17 mouse cellular contexts compared by ENCODE assay signal in genomic region chr9:95451931-95452330, GRCm38 (mm10). TPM values are rescaled to one million over a fixed set of nuclear protein-coding genes. Genes with fewer than 3 reads are reported as not detected.
DNase-seq lines count a peak whose midpoint lies in the region; ATAC-seq and TF ChIP-seq lines count a peak whose summit lies in the region.
"Had no signal": no experiment of that assay in that cellular context is flagged by ENCODE, and none has a peak within 500 bp of the region (broad histone marks: within the 10 kb centered on the region; RNA-seq: fewer than 3 reads in every experiment).

No protein-coding gene starts in this region.

- no peak for TF ChIP-seq CTCF in hindbrain, postnatal 0 days (IDR thresholded peaks at IDR 0.05; ENCODE audit: low read depth)
- no peak for TF ChIP-seq CTCF in thymus, adult 2 months (IDR thresholded peaks at IDR 0.05; ENCODE audit: borderline replicate concordance, control insufficient read depth, extremely low read depth, insufficient read depth, low read length, poor library complexity)

- 0 out of 2 replicates have a peak, but pooled peaks have one; percentile 19 for ATAC-seq in hindbrain, postnatal 0 days
- no peak; the same call in 1 of the 2 replicates for ATAC-seq in hindbrain, embryonic 16.5 days
- ATAC-seq: intestine, embryonic 16.5 days; lung, postnatal 0 days had no signal

- no peaks in the 10 kb centered on the region for H3K27me3 ChIP-seq in hindbrain, postnatal 0 days (ENCODE audit: insufficient read depth, low read length)
- no peaks in the 10 kb centered on the region for H3K27me3 ChIP-seq in hindbrain, embryonic 16.5 days (replicated peaks; ENCODE audit: control insufficient read depth, insufficient read depth, low read length)
- H3K27me3 ChIP-seq in thymus, adult 2 months (ENCODE audit: control insufficient read depth, insufficient read depth, low read length), result no peaks in the 10 kb centered on the region
- H3K27me3 ChIP-seq: hindbrain, embryonic 12.5 days; limb, embryonic 12.5 days had no signal

- no peak overlapping the region for H3K4me2 ChIP-seq in hindbrain, postnatal 0 days (ENCODE audit: low read depth, low read length)
- H3K4me2 ChIP-seq in hindbrain, embryonic 16.5 days (ENCODE audit: low read length), result no peak overlapping the region
- H3K4me2 ChIP-seq: hindbrain, embryonic 12.5 days; limb, embryonic 12.5 days had no signal

- H3K9me3 ChIP-seq in hindbrain, postnatal 0 days (ENCODE audit: low read length), result no peaks in the 10 kb centered on the region
- H3K9me3 ChIP-seq in hindbrain, embryonic 16.5 days (ENCODE audit: control insufficient read depth, low read length), result no peaks in the 10 kb centered on the region; the same call in 1 of the 2 replicates
- H3K9me3 ChIP-seq: hindbrain, embryonic 12.5 days; limb, embryonic 12.5 days had no signal

- WGBS in hindbrain, postnatal 0 days, result 23% methylated on average over 3 of the region's 3 CpGs
- 36% methylated on average over 3 of the region's 3 CpGs for WGBS in hindbrain, embryonic 16.5 days
- 36% methylated on average over 3 of the region's 3 CpGs for WGBS in thymus, adult 2 months

- H3K9ac ChIP-seq in hindbrain, postnatal 0 days (replicated peaks; ENCODE audit: low read length), result no peak overlapping the region
- H3K9ac ChIP-seq in hindbrain, embryonic 16.5 days (ENCODE audit: low read depth, low read length), result no peak overlapping the region
- H3K9ac ChIP-seq: hindbrain, embryonic 12.5 days; limb, embryonic 12.5 days; liver, embryonic 14.5 days had no signal

- H3K4me1 ChIP-seq in hindbrain, postnatal 0 days (ENCODE audit: insufficient read depth, low read length), result no peaks in the 10 kb centered on the region
- H3K4me1 ChIP-seq in hindbrain, embryonic 16.5 days (ENCODE audit: control insufficient read depth, insufficient read depth, low read depth, low read length), result no peaks in the 10 kb centered on the region
- no peaks in the 10 kb centered on the region for H3K4me1 ChIP-seq in thymus, adult 2 months (replicated peaks; ENCODE audit: control insufficient read depth, insufficient read depth, low read length)
- H3K4me1 ChIP-seq: hindbrain, embryonic 12.5 days; limb, embryonic 12.5 days had no signal

- no peak overlapping the region for H3K27ac ChIP-seq in hindbrain, postnatal 0 days
- H3K27ac ChIP-seq in hindbrain, embryonic 16.5 days (ENCODE audit: low read depth, low read length), result no peak overlapping the region
- no peak overlapping the region for H3K27ac ChIP-seq in thymus, adult 2 months (ENCODE audit: control insufficient read depth, insufficient read depth, low read length)
- H3K27ac ChIP-seq: hindbrain, embryonic 12.5 days; limb, embryonic 12.5 days; liver, embryonic 14.5 days had no signal

- peak; percentile 43 to 57 for DNase-seq in cerebellum, postnatal 10 days
- no peak for DNase-seq in cerebellum, adult 11 months
- DNase-seq in hindbrain, postnatal 0 days (ENCODE audit: low spot score), result peak; percentile 52
- peak; percentile 61 for DNase-seq in 416B (ENCODE audit: low read depth)
- peak; percentile 56 for DNase-seq in adipocyte (ENCODE audit: low spot score)
- DNase-seq in heart, adult 18-20 months, result no peak
- no peak for DNase-seq in thymus, adult 2 months
- DNase-seq: adrenal gland, adult 8-10 months; gastrocnemius, postnatal 25 days; thymus, postnatal 25 days had no signal

- no peak for TF ChIP-seq POLR2A in thymus, adult 2 months (IDR thresholded peaks at IDR 0.05; ENCODE audit: control insufficient read depth, extremely low read depth, insufficient read depth, low read length, poor library complexity)

- no peak overlapping the region for H3K4me3 ChIP-seq in hindbrain, postnatal 0 days (ENCODE audit: low read length)
- no peak overlapping the region for H3K4me3 ChIP-seq in hindbrain, embryonic 16.5 days (ENCODE audit: low read length)
- H3K4me3 ChIP-seq in thymus, adult 2 months (ENCODE audit: control insufficient read depth, insufficient read depth, low read length), result no peak overlapping the region
- H3K4me3 ChIP-seq: hindbrain, embryonic 12.5 days; limb, embryonic 12.5 days had no signal

- H3K36me3 ChIP-seq in hindbrain, postnatal 0 days (ENCODE audit: insufficient read depth, low read length), result no peaks in the 10 kb centered on the region
- no peaks in the 10 kb centered on the region for H3K36me3 ChIP-seq in hindbrain, embryonic 16.5 days (ENCODE audit: control insufficient read depth, insufficient read depth, low read length)
- H3K36me3 ChIP-seq in thymus, adult 2 months (ENCODE audit: control insufficient read depth, insufficient read depth, low read length), result peaks cover 6% of the 10 kb centered on the region

RNA-seq across cellular contexts. Expression of gene Chst2, which starts 45.4 kb away (rescaled TPM):
- 73.8 and 88.2 TPM in 2 replicates for total RNA-seq in hindbrain, postnatal 0 days (2014; rRNA removed)
- 27.5 and 28.0 TPM in 2 replicates for polyA plus RNA-seq in hindbrain, postnatal 0 days (2015; fragmentation: Nextera tagmentation; extraction: Ambion mirVana)
- polyA plus RNA-seq in hindbrain, embryonic 16.5 days (2015; fragmentation: Nextera tagmentation; extraction: Ambion mirVana), result 19.2 and 19.3 TPM in 2 replicates
- 1 to 10 TPM; 1.2 TPM for total RNA-seq in heart, adult 18-20 months (2021)
- 2.5 and 3.4 TPM in 2 replicates for polyA plus RNA-seq in thymus, adult 2 months (2012; rRNA removed)
- total RNA-seq: megakaryocyte, adult 5-6 weeks had no signal

RNA-seq across cellular contexts. Expression of gene U2surp, which starts 59.9 kb away (rescaled TPM):
- total RNA-seq in hindbrain, postnatal 0 days (2014; rRNA removed), result 30.2 and 35.2 TPM in 2 replicates
- polyA plus RNA-seq in hindbrain, postnatal 0 days (2015; fragmentation: Nextera tagmentation; extraction: Ambion mirVana), result 122 and 128 TPM in 2 replicates
- 107 and 108 TPM in 2 replicates for polyA plus RNA-seq in hindbrain, embryonic 16.5 days (2015; fragmentation: Nextera tagmentation; extraction: Ambion mirVana)
- 10 to 100 TPM; 27.3 to 34.6 TPM for total RNA-seq in heart, adult 18-20 months (2021)
- polyA plus RNA-seq in thymus, adult 2 months (2012; rRNA removed), result 5.8 and 6.6 TPM in 2 replicates

Comparison
In these comparisons a context has a peak if more than half of its experiments do, and no peak if none do; other contexts are left out.
1. DNase-seq: peak in cerebellum, postnatal 10 days (2 of 2), hindbrain, postnatal 0 days (single experiment), 416B (single experiment) and adipocyte (single experiment); none in cerebellum, adult 11 months (single experiment), heart, adult 18-20 months (0 of 2) and thymus, adult 2 months (single experiment).
2. RNA of gene U2surp, which starts 59.9 kb away (polyA plus RNA-seq): 122 to 128 TPM in hindbrain, postnatal 0 days and 107 to 108 TPM in hindbrain, embryonic 16.5 days; 5.8 to 6.6 TPM in thymus, adult 2 months; every median in the first group is over 10 times any median in the second.